Mouse (Mus musculus): ENCODE measurements around the gene Olfr813.
"Not testable (repeated sequence)": the region's sequence is repeated elsewhere in the genome, so short reads cannot be mapped to it uniquely, and the experiment has no call there.

The Olfr813 gene

DNA sequence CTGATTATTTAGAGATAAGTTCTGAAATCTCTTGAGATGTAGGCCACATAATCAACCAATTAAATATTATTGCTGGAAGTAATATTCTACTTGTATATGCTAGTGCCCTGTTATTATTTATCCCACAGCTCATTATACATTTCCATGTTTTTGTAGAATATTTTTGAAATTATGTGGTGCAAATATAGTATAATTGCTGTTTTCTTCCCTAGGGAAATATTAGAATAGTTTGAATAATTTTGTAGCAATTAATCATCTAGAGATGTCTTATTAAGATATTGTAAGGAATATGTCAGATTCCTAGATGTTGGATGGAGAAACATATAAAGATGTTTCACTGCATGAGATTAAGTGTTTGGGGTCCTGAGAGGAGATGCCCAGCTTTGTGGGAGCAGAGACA, at the start of gene Olfr813:
TSS of gene Olfr813 (plus strand) at position 301 of the 400 bp plus-strand sequence.
- DNase-seq (ENCODE audit: low read depth): no peak

DNA sequence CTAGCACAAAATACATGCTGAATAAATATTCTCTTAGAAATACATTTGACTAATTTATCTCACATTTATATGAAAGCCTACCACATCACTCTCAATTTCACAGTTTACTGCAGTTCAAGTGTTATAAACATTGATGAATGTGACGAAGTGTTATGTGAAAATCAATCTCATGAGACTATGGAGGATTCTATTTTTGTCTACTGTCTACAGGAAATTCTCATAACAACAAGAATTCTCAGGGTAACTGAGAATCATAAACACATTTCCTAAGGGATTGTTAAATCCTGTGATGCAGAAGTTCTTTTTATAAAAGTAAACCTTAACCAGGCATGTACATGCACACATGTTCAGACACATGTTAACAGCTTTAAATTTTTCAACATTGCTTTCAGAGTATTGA, 9.2 kb upstream of the Olfr813 start, which contains the start of gene Olfr812:
TSS of gene Olfr812 (minus strand) at position 101 of the 400 bp plus-strand sequence.
- no peak for DNase-seq (ENCODE audit: low read depth)

DNA sequence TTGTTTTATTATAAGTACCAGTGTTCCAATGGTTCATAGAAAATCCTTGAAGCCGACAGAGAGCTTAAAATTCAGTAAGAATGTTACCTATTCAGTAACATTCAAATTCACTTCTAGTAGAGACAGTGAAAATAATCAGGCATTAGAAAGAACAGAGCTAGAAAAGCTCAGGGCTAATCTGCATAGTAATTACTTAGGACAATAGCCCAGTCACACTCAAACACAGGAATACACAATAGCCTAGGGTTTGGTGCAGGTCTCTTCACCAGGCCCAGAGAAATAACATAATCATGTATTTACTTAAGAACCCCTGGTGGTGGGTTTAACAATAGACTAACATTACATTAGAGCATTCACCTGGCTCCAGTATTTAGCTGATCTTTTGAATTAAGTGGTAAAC, 7.8 kb upstream of the Olfr813 start:
- DNase-seq (ENCODE audit: low read depth): no peak

DNA sequence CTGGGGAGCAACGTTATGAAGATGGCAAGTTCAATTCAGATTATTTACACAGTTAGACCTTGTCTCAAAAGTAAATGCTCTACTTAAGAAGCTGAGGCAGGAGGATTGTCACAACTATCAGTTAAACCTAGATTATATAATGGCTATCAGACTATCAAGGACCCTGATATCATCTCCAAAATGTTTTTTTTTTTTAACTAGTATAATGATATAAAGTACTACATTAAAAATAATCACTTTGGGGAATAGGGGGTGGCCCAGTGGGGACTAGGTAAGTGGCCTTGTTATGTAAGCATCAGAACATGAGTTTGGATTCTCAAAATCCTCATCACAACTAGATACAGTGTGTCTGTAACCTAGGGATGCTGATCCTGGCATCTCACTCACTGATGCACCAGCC, 24.6 kb downstream of the Olfr813 start, which contains the start of gene Olfr814:
TSS of gene Olfr814 (minus strand) at position 101 of the 400 bp plus-strand sequence.
- DNase-seq (ENCODE audit: low read depth): not testable (repeated sequence)

DNA sequence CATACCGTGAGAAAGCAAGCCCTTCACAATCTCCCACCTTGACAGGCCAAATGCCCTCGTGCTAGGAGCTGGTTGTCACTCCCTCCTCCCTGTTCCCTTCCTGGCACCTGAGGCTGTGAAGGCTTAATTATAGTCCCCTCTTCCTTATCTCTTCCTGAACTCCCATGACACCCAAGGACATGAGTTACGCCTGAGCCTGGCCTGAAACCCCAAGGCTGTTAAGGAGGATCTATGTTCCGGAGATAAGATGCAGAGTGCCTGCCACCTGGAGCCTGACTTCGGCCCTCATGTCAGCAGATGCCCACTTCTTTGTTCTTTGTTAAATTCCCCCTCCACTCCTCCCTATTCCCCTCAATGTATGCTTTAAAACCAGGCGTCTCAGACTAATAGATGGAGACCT, 30.3 kb downstream of the Olfr813 start:
- not testable (repeated sequence) for DNase-seq (ENCODE audit: low read depth)

DNA sequence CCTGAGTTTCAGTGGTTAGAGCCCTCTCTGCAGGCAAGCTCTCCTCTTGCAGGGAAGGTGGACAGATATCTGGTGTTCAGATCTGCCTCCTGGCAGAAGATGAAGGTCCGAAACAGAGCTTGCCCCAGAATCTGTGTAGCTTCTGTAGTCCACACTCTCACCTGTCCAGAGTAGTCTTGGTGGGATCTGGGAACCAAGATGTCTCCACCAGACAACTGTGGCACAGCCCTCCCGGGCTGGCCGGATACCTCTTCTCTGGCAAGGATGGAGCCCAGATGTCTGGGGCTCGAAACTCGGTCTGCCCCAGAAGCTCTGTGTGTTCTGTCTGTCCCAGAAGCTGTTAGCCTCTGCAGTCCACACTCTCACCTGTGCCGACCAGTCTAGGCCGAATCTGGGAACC, 30.8 kb downstream of the Olfr813 start:
- no peak for DNase-seq (ENCODE audit: low read depth)

DNA sequence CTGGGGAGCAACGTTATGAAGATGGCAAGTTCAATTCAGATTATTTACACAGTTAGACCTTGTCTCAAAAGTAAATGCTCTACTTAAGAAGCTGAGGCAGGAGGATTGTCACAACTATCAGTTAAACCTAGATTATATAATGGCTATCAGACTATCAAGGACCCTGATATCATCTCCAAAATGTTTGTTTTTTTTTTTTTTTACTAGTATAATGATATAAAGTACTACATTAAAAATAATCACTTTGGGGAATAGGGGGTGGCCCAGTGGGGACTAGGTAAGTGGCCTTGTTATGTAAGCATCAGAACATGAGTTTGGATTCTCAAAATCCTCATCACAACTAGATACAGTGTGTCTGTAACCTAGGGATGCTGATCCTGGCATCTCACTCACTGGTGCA, 50.6 kb downstream of the Olfr813 start, which contains the start of gene Olfr815:
TSS of gene Olfr815 (minus strand) at position 101 of the 400 bp plus-strand sequence.
- not testable (repeated sequence) for DNase-seq (ENCODE audit: low read depth)

All from c-Kit-positive CD71-positive TER-119-negative erythroid progenitor cells, embryonic 14.5 days (primary cell).